Mouse (Mus musculus) E14TG2a.4 (cell line): ENCODE data around the gene Stxbp2.

Experiments
- H3K27me3 ChIP-seq: 2 replicates; pipeline ENCODE4 v1.6.1; 2014; ENCODE audit warnings: low read length, control low read depth; ENCODE audit not compliant: insufficient read depth
- H3K36me3 ChIP-seq: 2 replicates; pipeline ENCODE4 v1.6.1; 2014; ENCODE audit warnings: low read length, control low read depth; ENCODE audit not compliant: insufficient read depth
- H3K4me1 ChIP-seq: replicated peaks from 2 replicates; pipeline ENCODE4 v1.6.1; 2014; ENCODE audit warnings: low read depth, low read length, control low read depth
- H3K4me3 ChIP-seq: replicated peaks from 2 replicates; pipeline ENCODE4 v1.5.1; 2014; ENCODE audit warnings: mild to moderate bottlenecking, low read length
- H3K9me3 ChIP-seq: 2 replicates; pipeline ENCODE4 v1.6.1; 2014; ENCODE audit warnings: low read length, control low read depth
- CTCF ChIP-seq: conservative IDR thresholded peaks from 2 replicates; pipeline ENCODE4 v1.5.1; 2014; ENCODE audit warnings: low read length
- NANOG ChIP-seq: IDR thresholded peaks from 2 replicates; pipeline ENCODE4 v1.6.1; 2014; ENCODE audit warnings: borderline replicate concordance, low read length, mixed read lengths
- POU5F1 ChIP-seq: IDR thresholded peaks from 2 replicates; pipeline ENCODE4 v1.6.1; 2014; ENCODE audit warnings: low read length, borderline replicate concordance

Gene Stxbp2

GRCm38 (mm10) chr8:3670388-3670787 is 39.6 kb downstream of the Stxbp2 start:
- no peak overlapping the region; the same call in 1 of the 2 replicates for H3K4me3 ChIP-seq
- no peak for TF ChIP-seq NANOG
- no peak for TF ChIP-seq CTCF
- no peak for TF ChIP-seq POU5F1
- H3K36me3 ChIP-seq, result no peaks in the 10 kb centered on the region
- no peaks in the 10 kb centered on the region for H3K9me3 ChIP-seq
- peaks cover 49% of the 10 kb centered on the region for H3K4me1 ChIP-seq
- H3K27me3 ChIP-seq, result no peaks in the 10 kb centered on the region

DNA sequence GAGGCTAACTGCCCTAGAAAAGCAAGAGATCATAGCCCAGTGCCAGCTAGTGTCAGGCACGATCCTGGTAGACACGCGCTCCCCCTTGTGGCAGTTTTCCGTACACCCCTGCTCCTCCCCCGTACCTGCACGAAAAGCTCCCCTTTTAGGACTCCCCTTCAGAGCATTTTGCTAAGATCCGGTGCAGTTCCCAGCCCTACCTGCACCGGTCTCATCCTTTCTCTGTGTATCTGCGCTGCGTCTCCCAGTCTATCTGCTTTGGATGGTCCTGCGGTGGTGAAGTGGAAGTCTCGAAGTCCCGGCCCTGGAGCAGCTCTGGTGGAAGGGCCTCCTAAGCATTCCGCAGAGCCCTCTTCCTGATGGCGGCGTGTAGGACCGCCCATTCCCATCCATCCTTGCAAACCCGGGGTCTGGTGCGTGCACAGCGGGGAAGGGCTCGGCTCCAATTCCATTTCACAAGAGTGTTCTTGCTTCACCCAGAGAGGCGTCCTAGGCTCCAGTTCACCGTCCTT is 41.3 kb downstream of the Stxbp2 start, which contains the start of gene Fcor:
Gene Fcor, minus strand, starts transcription at position 383 of the 512 bp plus-strand sequence.
- Histone ChIP-seq H3K4me3 (peak within 1 kb of the TSS; percentile 84), H3K27me3 (no peaks in the 10 kb centered on the region), H3K9me3 (no peaks in the 10 kb centered on the region), H3K36me3 (no peaks in the 10 kb centered on the region), H3K4me1 (peaks cover 42% of the 10 kb centered on the region)
- peak; percentile 70 for TF ChIP-seq CTCF
- TF ChIP-seq POU5F1, result no peak

- TF ChIP-seq POU5F1 (no peak), CTCF (no peak), NANOG (no peak)
- Histone ChIP-seq H3K9me3 (no peaks in the 10 kb centered on the region), H3K4me3 (no peak overlapping the region), H3K36me3 (peaks cover 9% of the 10 kb centered on the region), H3K27me3 (peaks cover 4% of the 10 kb centered on the region; the same call in 1 of the 2 replicates), H3K4me1 (peaks cover 64% of the 10 kb centered on the region)
These were observed 43.9 kb downstream of the Stxbp2 start for GRCm38 (mm10) chr8:3674671-3675070.

- peak within 1 kb of the TSS; percentile 91 for H3K4me3 ChIP-seq
- H3K4me1 ChIP-seq, result peaks cover 53% of the 10 kb centered on the region
- TF ChIP-seq POU5F1 (no peak), CTCF (no peak), NANOG (no peak)
- H3K9me3 ChIP-seq, result no peaks in the 10 kb centered on the region
- peaks cover 4% of the 10 kb centered on the region; the same call in 1 of the 2 replicates for H3K27me3 ChIP-seq
- H3K36me3 ChIP-seq, result peaks cover 25% of the 10 kb centered on the region
These were observed 45.6 kb downstream of the Stxbp2 start, which contains the start of gene Trappc5 for GRCm38 (mm10) chr8:3676131-3676992. Gene Trappc5 (plus strand): TSS chr8:3676299.

- no peak for TF ChIP-seq POU5F1
- TF ChIP-seq CTCF, result no peak
- TF ChIP-seq NANOG, result no peak
- Histone ChIP-seq H3K4me1 (peaks cover 49% of the 10 kb centered on the region), H3K9me3 (no peaks in the 10 kb centered on the region), H3K27me3 (peaks cover 4% of the 10 kb centered on the region; the same call in 1 of the 2 replicates), H3K36me3 (peaks cover 28% of the 10 kb centered on the region), H3K4me3 (peak overlapping the region; percentile 91)
These were observed 46.3 kb downstream of the Stxbp2 start for GRCm38 (mm10) chr8:3676993-3677579.

GRCm38 (mm10) chr8:3678831-3679230 is 48.1 kb downstream of the Stxbp2 start:
- peaks cover 33% of the 10 kb centered on the region for H3K36me3 ChIP-seq
- no peaks in the 10 kb centered on the region for H3K9me3 ChIP-seq
- peaks cover 4% of the 10 kb centered on the region; the same call in 1 of the 2 replicates for H3K27me3 ChIP-seq
- H3K4me3 ChIP-seq, result peak overlapping the region; percentile 77
- TF ChIP-seq POU5F1 (no peak), NANOG (no peak), CTCF (no peak)
- peaks cover 39% of the 10 kb centered on the region for H3K4me1 ChIP-seq

- Histone ChIP-seq H3K27me3 (peaks cover 4% of the 10 kb centered on the region; the same call in 1 of the 2 replicates), H3K4me1 (peaks cover 39% of the 10 kb centered on the region), H3K36me3 (peaks cover 33% of the 10 kb centered on the region), H3K9me3 (no peaks in the 10 kb centered on the region), H3K4me3 (peak overlapping the region; percentile 77)
- no peak for TF ChIP-seq CTCF
- no peak for TF ChIP-seq NANOG
- no peak for TF ChIP-seq POU5F1
These were observed 48.5 kb downstream of the Stxbp2 start for GRCm38 (mm10) chr8:3679236-3679635.

- Histone ChIP-seq H3K4me3 (peak overlapping the region; percentile 77), H3K27me3 (peaks cover 4% of the 10 kb centered on the region; the same call in 1 of the 2 replicates), H3K9me3 (no peaks in the 10 kb centered on the region), H3K36me3 (peaks cover 33% of the 10 kb centered on the region), H3K4me1 (peaks cover 39% of the 10 kb centered on the region)
- TF ChIP-seq CTCF, result no peak
- no peak for TF ChIP-seq NANOG
- TF ChIP-seq POU5F1, result no peak
These were observed 48.9 kb downstream of the Stxbp2 start for GRCm38 (mm10) chr8:3679656-3680055.
